Mouse (Mus musculus) lung, adult 2 months (tissue): Measurements from ENCODE around the gene Chic1. TPM values are rescaled to one million over a fixed set of nuclear protein-coding genes. Genes with fewer than 3 reads are reported as not detected.
A peak's percentile ranks its signal among the peaks of the same experiment; 100 is the strongest.

ENCODE experiments used
- DNase-seq: peaks from one replicate; pipeline ENCODE4 v3.0.0; 2022
- H3K4me1 ChIP-seq: fragments of 200-500 bp; 2 replicates; pipeline ENCODE4 v1.6.1; 2011; ENCODE audit warnings: low read length; ENCODE audit not compliant: control insufficient read depth, insufficient read depth
- H3K4me3 ChIP-seq: fragments of 200-500 bp; replicated peaks from 2 replicates; pipeline ENCODE3; 2011; ENCODE audit warnings: low read depth, mild to moderate bottlenecking, control low read depth, low read length; ENCODE audit errors: extremely low read depth
- CTCF ChIP-seq: fragments of 200-500 bp; IDR thresholded peaks from 2 replicates; pipeline ENCODE4 v1.5.1; 2011; ENCODE audit warnings: mild to moderate bottlenecking, low read length, control low read depth; ENCODE audit not compliant: insufficient read depth
- POLR2A ChIP-seq: fragments of 200-500 bp; IDR thresholded peaks from 2 replicates; pipeline ENCODE4 v1.6.1; 2011; ENCODE audit warnings: low read depth, mild to moderate bottlenecking, control low read depth, low read length, borderline replicate concordance; ENCODE audit errors: extremely low read depth
- WGBS: fragments of 180-500 bp; shearing (Covaris S2); methylation state at CpG from one replicate; pipeline ENCODE4 v1.1.7; 2018; 5-methylcytosine and 5-hydroxymethylcytosine counted together
- polyA plus RNA-seq: library from polyadenylated mRNA; depleted of rRNA; stranded (reverse); fragments of >200 nt; gene quantifications from 2 replicates; pipeline ENCODE4 v1.2.3, GENCODE M21; 2012; rRNA removed

Gene Chic1
- 0.34 and 0.50 TPM in 2 replicates for polyA plus RNA-seq

GRCm38 (mm10) chrX:103356287-103356686 lies at the start of gene Chic1:
Chic1 (plus strand) TSS chrX:103356476.
- TF ChIP-seq POLR2A: peak; percentile 11; the same call in 1 of the 2 replicates
- TF ChIP-seq CTCF: no peak
- Histone ChIP-seq H3K4me3 (peak within 1 kb of the TSS; percentile 77), H3K4me1 (no peaks in the 10 kb centered on the region)
- 23% methylated on average over 34 of the region's 34 CpGs for WGBS
- peak; percentile 34 for DNase-seq

- H3K4me3 ChIP-seq: no peak overlapping the region
- H3K4me1 ChIP-seq: no peaks in the 10 kb centered on the region
- 88% methylated on average over 1 of the region's 1 CpGs for WGBS
- DNase-seq: no peak
- no peak for TF ChIP-seq CTCF
- no peak for TF ChIP-seq POLR2A
Observed at GRCm38 (mm10) chrX:103308262-103308661, 48.0 kb upstream of the Chic1 start.

- Histone ChIP-seq H3K4me1 (no peaks in the 10 kb centered on the region), H3K4me3 (no peak overlapping the region)
- no peak for DNase-seq
- WGBS: 88% methylated on average over 3 of the region's 3 CpGs
- TF ChIP-seq CTCF (no peak), POLR2A (no peak)
Observed at GRCm38 (mm10) chrX:103311723-103312122, 44.6 kb upstream of the Chic1 start.

- Histone ChIP-seq H3K4me3 (no peak overlapping the region), H3K4me1 (no peaks in the 10 kb centered on the region)
- WGBS: 79% methylated on average over 6 of the region's 6 CpGs
- TF ChIP-seq POLR2A: no peak
- no peak for TF ChIP-seq CTCF
- DNase-seq: no peak
Observed at GRCm38 (mm10) chrX:103314146-103314545, 42.1 kb upstream of the Chic1 start.

GRCm38 (mm10) chrX:103321146-103321545 lies 35.1 kb upstream of the Chic1 start, which contains the start of gene Cdx4:
Cdx4 (plus strand) TSS chrX:103321398.
- DNase-seq: no peak
- H3K4me3 ChIP-seq: no peak within 1 kb of the TSS
- TF ChIP-seq POLR2A (no peak), CTCF (no peak)
- 25% methylated on average over 13 of the region's 13 CpGs for WGBS
- H3K4me1 ChIP-seq: no peaks in the 10 kb centered on the region

- DNase-seq: no peak
- no peak overlapping the region for H3K4me3 ChIP-seq
- WGBS: 69% methylated on average over 3 of the region's 3 CpGs
Observed at GRCm38 (mm10) chrX:103325900-103326299, 30.4 kb upstream of the Chic1 start.

GRCm38 (mm10) chrX:103329386-103329785 lies 26.9 kb upstream of the Chic1 start:
- WGBS: 61% methylated on average over 8 of the region's 8 CpGs
- Histone ChIP-seq H3K4me3 (no peak overlapping the region), H3K4me1 (no peaks in the 10 kb centered on the region)
- DNase-seq: no peak
- no peak for TF ChIP-seq CTCF
- TF ChIP-seq POLR2A: no peak

More at GRCm38 (mm10) chrX:103325900-103326299, 30.4 kb upstream of the Chic1 start:
- no peaks in the 10 kb centered on the region for H3K4me1 ChIP-seq
- TF ChIP-seq POLR2A: no peak
- TF ChIP-seq CTCF: no peak

- no peaks in the 10 kb centered on the region for H3K4me1 ChIP-seq
- 33% methylated on average over 5 of the region's 5 CpGs for WGBS
- no peak for DNase-seq
- no peak overlapping the region for H3K4me3 ChIP-seq
- no peak for TF ChIP-seq POLR2A
- TF ChIP-seq CTCF: no peak
Observed at GRCm38 (mm10) chrX:103331125-103331858, 25.0 kb upstream of the Chic1 start.

- no peak for TF ChIP-seq POLR2A
- TF ChIP-seq CTCF: no peak
- DNase-seq: no peak
- no peaks in the 10 kb centered on the region for H3K4me1 ChIP-seq
- 67% methylated on average over 3 of the region's 3 CpGs for WGBS
- no peak overlapping the region for H3K4me3 ChIP-seq
Observed at GRCm38 (mm10) chrX:103341369-103342113, 14.7 kb upstream of the Chic1 start.
